In genomic region chr7:67228891-67229602, GRCm38 (mm10) we compare ENCODE assay signal across 8 mouse cellular contexts. TPM values are rescaled to one million over a fixed set of nuclear protein-coding genes. Genes with fewer than 3 reads are reported as not detected.
DNase-seq lines count a peak whose midpoint lies in the region; ATAC-seq and TF ChIP-seq lines count a peak whose summit lies in the region.

No protein-coding gene starts in this region.

- no peaks in the 10 kb centered on the region for H3K4me1 ChIP-seq in embryonic facial prominence, embryonic 14.5 days (ENCODE audit: control insufficient read depth, insufficient read depth, low read length)
- H3K4me1 ChIP-seq in hindbrain, embryonic 15.5 days (replicated peaks), result peaks cover 27% of the 10 kb centered on the region
- H3K4me1 ChIP-seq in lung, postnatal 0 days (ENCODE audit: insufficient read depth, low read depth, low read length), result no peaks in the 10 kb centered on the region

- TF ChIP-seq EP300 in lung, postnatal 0 days (IDR thresholded peaks at IDR 0.05), result no peak

- 89% methylated on average over 5 of the region's 5 CpGs for WGBS in embryonic facial prominence, embryonic 14.5 days
- 73% methylated on average over 5 of the region's 5 CpGs for WGBS in hindbrain, embryonic 15.5 days
- WGBS in lung, postnatal 0 days, result 76% methylated on average over 5 of the region's 5 CpGs

- H3K9me3 ChIP-seq in embryonic facial prominence, embryonic 14.5 days (ENCODE audit: control insufficient read depth, low read length), result no peaks in the 10 kb centered on the region
- H3K9me3 ChIP-seq in hindbrain, embryonic 15.5 days, result no peaks in the 10 kb centered on the region
- no peaks in the 10 kb centered on the region for H3K9me3 ChIP-seq in lung, postnatal 0 days (ENCODE audit: low read length)

- no peak overlapping the region for H3K9ac ChIP-seq in embryonic facial prominence, embryonic 14.5 days (ENCODE audit: low read depth, low read length)
- no peak overlapping the region for H3K9ac ChIP-seq in hindbrain, embryonic 15.5 days
- H3K9ac ChIP-seq in lung, postnatal 0 days (replicated peaks; ENCODE audit: low read depth), result no peak overlapping the region

- ATAC-seq in embryonic facial prominence, embryonic 14.5 days (ENCODE audit: low read depth), result peak; percentile 50
- ATAC-seq in hindbrain, embryonic 15.5 days (ENCODE audit: low FRiP score, low read depth), result peak; percentile 72; the same call in 1 of the 2 replicates
- ATAC-seq in lung, postnatal 0 days, result peak; percentile 66

- H3K27ac ChIP-seq in left cerebral cortex, adult 2 months, result no peak overlapping the region; the same call in 1 of the 2 replicates
- no peak overlapping the region for H3K27ac ChIP-seq in embryonic facial prominence, embryonic 14.5 days (replicated peaks; ENCODE audit: low read depth, low read length)
- peak overlapping the region; percentile 17; the same call in 1 of the 2 replicates for H3K27ac ChIP-seq in hindbrain, embryonic 15.5 days (replicated peaks)
- no peak overlapping the region for H3K27ac ChIP-seq in lung, postnatal 0 days (ENCODE audit: low read length)

- H3K4me3 ChIP-seq in left cerebral cortex, adult 2 months, result no peak overlapping the region
- H3K4me3 ChIP-seq in embryonic facial prominence, embryonic 14.5 days (ENCODE audit: low read depth, low read length), result no peak overlapping the region
- no peak overlapping the region for H3K4me3 ChIP-seq in hindbrain, embryonic 15.5 days
- no peak overlapping the region for H3K4me3 ChIP-seq in lung, postnatal 0 days (ENCODE audit: low read depth, low read length)

- TF ChIP-seq CTCF in left cerebral cortex, adult 2 months (IDR thresholded peaks at IDR 0.05), result peak; percentile 73
- TF ChIP-seq CTCF in lung, postnatal 0 days (IDR thresholded peaks at IDR 0.05), result peak; percentile 87

- DNase-seq in left cerebral cortex, adult 2 months (ENCODE audit: extremely low spot score in 1 of 2, low spot score in 2 of 2), result no peak
- DNase-seq in left cerebral cortex, postnatal 14 days (ENCODE audit: low spot score in 2 of 2), result no peak
- DNase-seq in R1 (ENCODE audit: low read depth, low spot score), result peak; percentile 30
- DNase-seq in embryonic facial prominence, embryonic 14.5 days (ENCODE audit: low spot score), result peak; percentile 17
- peak; percentile 56 for DNase-seq in lung, postnatal 0 days (ENCODE audit: low spot score)
- DNase-seq in retina, postnatal 1 day, result peak; percentile 59
- no peak for DNase-seq in frontal cortex, postnatal 25 days (ENCODE audit: low spot score in 2 of 2)

- no peaks in the 10 kb centered on the region for H3K27me3 ChIP-seq in embryonic facial prominence, embryonic 14.5 days (replicated peaks; ENCODE audit: control insufficient read depth, insufficient read depth, low read length)
- H3K27me3 ChIP-seq in hindbrain, embryonic 15.5 days, result no peaks in the 10 kb centered on the region
- no peaks in the 10 kb centered on the region for H3K27me3 ChIP-seq in lung, postnatal 0 days (replicated peaks; ENCODE audit: insufficient read depth, low read length)

- intact Hi-C loops in left cerebral cortex, adult 2 months (cut with DNase I), result no loop called here
- intact Hi-C loops in left cerebral cortex, postnatal 14 days (cut with DNase I), result loop anchor here (5.0 kb wide), 1 partner anchor 403 kb away; no protein-coding TSS in a partner anchor

- H3K4me2 ChIP-seq in embryonic facial prominence, embryonic 14.5 days (ENCODE audit: low read depth, low read length), result no peak overlapping the region
- H3K4me2 ChIP-seq in hindbrain, embryonic 15.5 days, result no peak overlapping the region
- H3K4me2 ChIP-seq in lung, postnatal 0 days (replicated peaks; ENCODE audit: low read depth, low read length), result no peak overlapping the region

- H3K36me3 ChIP-seq in embryonic facial prominence, embryonic 14.5 days (ENCODE audit: control insufficient read depth, insufficient read depth, low read length), result peaks cover 49% of the 10 kb centered on the region
- peaks cover 27% of the 10 kb centered on the region for H3K36me3 ChIP-seq in hindbrain, embryonic 15.5 days
- 0 out of 2 replicates have a peak, but pooled peaks cover 7% of the 10 kb centered on the region for H3K36me3 ChIP-seq in lung, postnatal 0 days (ENCODE audit: insufficient read depth, low read length)

RNA-seq across cellular contexts. Expression of gene Lysmd4, which starts 6.7 kb away (rescaled TPM):
- total RNA-seq in left cerebral cortex, adult 2 months (2021), result 10 to 100 TPM; 33.7 to 36.1 TPM
- 10 to 100 TPM; 33.3 to 39.3 TPM for total RNA-seq in left cerebral cortex, postnatal 14 days (2021)
- polyA plus RNA-seq in embryonic facial prominence, embryonic 14.5 days (2014; fragmentation: Nextera tagmentation; extraction: Ambion mirVana), result 13.4 and 13.7 TPM in 2 replicates
- 33.4 and 42.1 TPM in 2 replicates for polyA plus RNA-seq in hindbrain, embryonic 15.5 days (2015; fragmentation: Nextera tagmentation; extraction: Ambion mirVana)
- polyA plus RNA-seq in lung, postnatal 0 days (2015; fragmentation: Nextera tagmentation; extraction: Ambion mirVana), result 8.4 and 10.8 TPM in 2 replicates

Comparison
In these comparisons a context has a peak if more than half of its experiments do, and no peak if none do; other contexts are left out.
1. DNase-seq: peak in R1 (single experiment), embryonic facial prominence, embryonic 14.5 days (single experiment), lung, postnatal 0 days (single experiment) and retina, postnatal 1 day (single experiment); none in left cerebral cortex, adult 2 months (0 of 2), left cerebral cortex, postnatal 14 days (0 of 2) and frontal cortex, postnatal 25 days (0 of 2).
2. Peak in every context shown above with its lines, with median percentiles within 50 percentile points of each other: ATAC-seq.